Mouse (Mus musculus) layer of hippocampus, adult 9-11 months (tissue): Measurements from ENCODE around the gene Ykt6.

Experiments
- DNase-seq: peaks from one replicate; pipeline ENCODE4 v3.0.0; 2022

The Ykt6 gene

GRCm38 (mm10) chr11:5949586-5950352, 5.7 kb upstream of the Ykt6 start, which contains the start of gene Gck:
TSS of gene Gck (minus strand) at chr11:5950081.
- DNase-seq, result no peak

DNA sequence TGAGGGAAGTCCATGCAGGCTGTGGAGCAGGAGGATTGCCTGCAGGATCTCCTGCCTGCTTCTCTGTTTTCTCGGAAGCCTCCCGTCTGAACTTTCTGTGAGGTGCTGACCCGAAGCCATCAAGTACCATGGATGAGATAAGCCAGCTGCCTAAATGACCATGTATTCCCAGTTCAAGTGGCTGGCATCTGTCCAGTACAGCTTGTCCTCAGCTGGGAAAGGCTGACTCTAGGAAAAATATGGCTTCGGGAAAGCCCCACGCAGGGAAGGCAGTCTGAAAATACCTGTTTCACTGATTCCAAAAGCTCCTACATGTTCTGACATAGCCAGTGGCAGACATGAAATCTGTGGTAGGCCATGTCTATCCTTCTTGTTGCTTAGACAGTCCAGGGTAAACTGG, 3.0 kb upstream of the Ykt6 start:
- no peak for DNase-seq

GRCm38 (mm10) chr11:5953130-5953765, 2.2 kb upstream of the Ykt6 start:
- no peak for DNase-seq

GRCm38 (mm10) chr11:5954435-5954834, 1.1 kb upstream of the Ykt6 start:
- DNase-seq, result no peak

DNA sequence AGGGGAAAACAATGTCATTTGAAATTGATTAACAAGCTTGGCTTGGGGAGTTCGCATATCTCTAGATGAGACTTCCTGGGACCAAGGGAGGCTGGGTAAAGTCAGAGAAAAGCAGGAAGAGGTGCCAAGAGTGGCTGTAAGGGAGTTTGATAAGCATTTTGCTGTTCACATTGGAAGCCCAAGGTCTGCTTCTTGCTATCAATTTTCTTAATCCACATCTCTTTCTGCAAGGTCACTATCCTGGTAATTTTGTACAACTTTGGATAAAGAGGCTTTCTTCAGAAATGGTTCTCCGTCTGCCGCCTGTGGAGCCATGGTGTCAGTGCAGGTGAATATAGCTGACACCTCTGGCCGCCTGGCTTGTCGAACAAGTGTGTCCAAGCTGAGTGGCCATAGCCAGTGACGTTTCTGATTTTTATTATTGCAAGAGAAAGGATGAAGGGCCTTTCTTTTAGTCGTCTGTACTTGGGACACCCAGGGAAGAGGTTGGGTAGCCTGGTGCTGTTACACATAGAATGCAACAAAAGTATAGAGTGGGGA, 458 bp upstream of the Ykt6 start:
- DNase-seq, result no peak

- no peak for DNase-seq
Measured at GRCm38 (mm10) chr11:5960051-5960450, 4.6 kb downstream of the Ykt6 start.

GRCm38 (mm10) chr11:5965865-5966264, 10.4 kb downstream of the Ykt6 start:
- DNase-seq, result no peak

DNA sequence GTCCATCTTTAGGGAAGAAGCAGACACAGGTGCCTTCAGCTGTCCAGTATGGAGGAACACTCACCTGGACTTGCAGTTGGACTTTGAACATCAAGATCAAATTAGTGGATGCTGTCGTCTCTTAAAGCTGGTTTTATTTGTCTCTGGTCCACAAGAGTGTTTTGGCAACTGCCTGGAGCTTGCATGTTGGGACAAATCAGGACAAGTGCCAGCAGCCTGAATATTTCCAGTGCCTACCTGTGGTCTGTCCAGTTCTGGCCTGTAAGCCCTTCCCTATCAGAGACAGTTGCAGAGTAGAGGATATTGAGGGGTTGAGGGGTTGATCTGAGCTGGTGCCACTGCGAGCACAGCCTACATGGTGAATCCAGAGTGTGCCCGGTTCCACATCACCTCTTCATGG, 11.3 kb downstream of the Ykt6 start:
- DNase-seq, result no peak

GRCm38 (mm10) chr11:5968223-5968622, 12.7 kb downstream of the Ykt6 start:
- no peak for DNase-seq

- DNase-seq, result no peak
Measured at GRCm38 (mm10) chr11:5971202-5971601, 15.7 kb downstream of the Ykt6 start.

DNA sequence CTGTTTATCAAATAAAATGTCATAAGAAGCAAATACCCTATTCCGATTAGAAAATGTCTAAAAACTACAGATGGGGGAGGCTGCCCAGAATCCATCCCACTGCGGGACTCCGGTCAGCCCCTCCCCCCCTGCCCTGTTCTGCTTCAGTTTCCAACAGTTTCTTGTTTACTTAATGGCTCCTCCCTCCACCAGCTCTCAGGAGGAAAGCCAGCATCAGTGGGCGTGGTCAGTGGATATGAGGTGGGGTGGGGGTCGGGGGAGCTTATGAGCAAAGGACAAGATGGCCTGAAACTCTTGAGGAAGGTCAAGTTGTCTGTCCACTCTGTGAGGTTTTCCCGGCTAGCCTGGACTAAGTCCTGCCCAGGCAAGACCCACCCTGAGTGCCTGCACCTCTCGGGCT, 17.7 kb downstream of the Ykt6 start:
- DNase-seq, result no peak

- no peak for DNase-seq
Measured at GRCm38 (mm10) chr11:5974053-5974452, 18.6 kb downstream of the Ykt6 start.

GRCm38 (mm10) chr11:5975068-5975467, 19.6 kb downstream of the Ykt6 start:
- no peak for DNase-seq

- no peak for DNase-seq
Measured at GRCm38 (mm10) chr11:5976106-5976505, 20.6 kb downstream of the Ykt6 start.

DNA sequence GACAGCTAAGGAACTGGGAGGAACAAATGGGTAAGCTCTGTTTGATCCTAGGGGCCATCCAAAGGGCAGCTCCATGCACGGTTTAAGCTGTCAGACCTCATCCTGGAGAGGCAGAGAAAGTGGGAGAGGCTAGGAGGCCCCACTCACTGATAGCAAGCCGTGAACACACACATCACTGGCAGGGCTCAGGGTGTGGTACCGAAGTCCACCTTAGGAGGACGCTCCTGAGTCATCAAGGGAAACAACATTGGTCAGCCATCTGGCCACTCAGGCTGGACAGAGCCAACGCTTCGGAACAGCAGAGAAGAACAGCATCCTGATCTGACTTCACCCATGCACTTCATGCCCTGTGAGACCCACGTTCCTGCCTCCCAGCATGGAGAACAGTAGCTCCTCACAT, 23.6 kb downstream of the Ykt6 start:
- no peak for DNase-seq

- no peak for DNase-seq
Measured at GRCm38 (mm10) chr11:5980108-5980507, 24.6 kb downstream of the Ykt6 start.

GRCm38 (mm10) chr11:5980561-5980960, 25.1 kb downstream of the Ykt6 start:
- DNase-seq, result no peak

GRCm38 (mm10) chr11:5981323-5981722, 25.8 kb downstream of the Ykt6 start:
- no peak for DNase-seq

DNA sequence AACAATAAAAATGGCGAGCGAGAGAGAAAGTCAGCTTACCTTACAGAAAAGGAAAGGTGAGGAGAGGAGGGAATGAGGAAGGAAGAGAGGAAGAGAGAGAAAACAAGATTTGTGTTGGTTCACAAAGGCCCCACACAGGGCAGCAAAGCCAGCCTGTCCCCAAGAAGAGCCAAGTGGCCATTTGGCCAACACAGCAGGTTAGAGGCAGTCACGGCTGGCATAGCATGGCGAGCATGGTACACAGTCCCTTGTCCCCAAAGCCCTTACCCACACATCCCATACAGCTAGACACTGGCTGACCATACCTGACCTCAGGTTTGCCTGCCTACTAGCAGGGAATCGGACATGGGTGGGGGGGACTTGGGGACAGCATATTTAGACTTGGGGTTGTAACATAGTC, 28.1 kb downstream of the Ykt6 start:
- no peak for DNase-seq

- no peak for DNase-seq
Measured at GRCm38 (mm10) chr11:5988126-5988525, 32.6 kb downstream of the Ykt6 start.

DNA sequence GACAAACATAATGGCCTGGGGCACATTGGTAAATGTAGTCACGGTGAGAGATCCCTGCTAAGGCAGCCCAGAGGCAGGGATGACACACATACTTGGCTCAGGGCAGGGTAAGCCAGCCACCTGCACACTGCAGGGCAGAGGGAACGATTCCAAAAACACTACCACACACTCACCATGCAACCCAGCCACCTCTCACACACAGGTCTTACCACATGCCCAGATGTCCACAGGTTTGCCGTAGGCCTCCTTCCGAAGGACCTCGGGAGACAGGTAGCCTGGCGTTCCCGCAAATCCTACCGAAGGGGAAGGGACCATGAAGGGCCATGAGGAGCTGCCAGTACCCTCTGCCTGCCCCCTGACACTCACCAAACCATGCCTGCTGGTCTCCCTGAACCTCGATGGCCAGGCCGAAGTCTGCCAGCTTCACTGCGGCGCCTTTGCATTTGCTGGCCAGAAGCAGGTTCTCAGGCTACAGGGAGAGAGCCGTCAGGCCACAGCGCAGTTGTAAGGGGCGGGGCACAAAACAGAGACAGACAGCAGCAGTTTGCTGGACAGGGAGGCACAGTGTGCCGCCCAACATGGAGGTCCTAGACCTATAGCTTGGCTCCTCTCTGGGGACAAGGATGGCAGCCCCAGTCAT, 34.6 kb downstream of the Ykt6 start:
- DNase-seq, result no peak

DNA sequence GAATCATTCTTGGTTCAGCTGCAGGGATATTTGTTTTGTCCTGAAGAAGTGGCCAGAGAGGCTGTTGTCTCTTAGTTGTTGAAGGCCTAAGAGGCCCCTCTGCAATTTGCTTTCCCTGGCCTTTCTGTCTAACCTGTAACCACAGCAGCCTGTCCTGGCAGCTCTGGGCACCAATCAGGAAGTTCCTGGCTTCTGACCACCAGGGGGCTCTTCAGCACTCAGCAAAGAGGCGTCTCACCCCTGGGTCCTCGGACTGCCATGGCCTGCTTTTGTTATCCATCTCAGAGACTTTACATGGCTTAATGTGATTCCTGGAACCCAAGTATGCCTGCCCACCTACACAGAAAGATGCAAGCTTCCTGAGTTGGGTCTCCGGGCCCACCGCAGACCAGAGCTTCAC, 35.4 kb downstream of the Ykt6 start:
- DNase-seq, result no peak

GRCm38 (mm10) chr11:5994212-5994611, 38.7 kb downstream of the Ykt6 start:
- DNase-seq, result no peak

DNA sequence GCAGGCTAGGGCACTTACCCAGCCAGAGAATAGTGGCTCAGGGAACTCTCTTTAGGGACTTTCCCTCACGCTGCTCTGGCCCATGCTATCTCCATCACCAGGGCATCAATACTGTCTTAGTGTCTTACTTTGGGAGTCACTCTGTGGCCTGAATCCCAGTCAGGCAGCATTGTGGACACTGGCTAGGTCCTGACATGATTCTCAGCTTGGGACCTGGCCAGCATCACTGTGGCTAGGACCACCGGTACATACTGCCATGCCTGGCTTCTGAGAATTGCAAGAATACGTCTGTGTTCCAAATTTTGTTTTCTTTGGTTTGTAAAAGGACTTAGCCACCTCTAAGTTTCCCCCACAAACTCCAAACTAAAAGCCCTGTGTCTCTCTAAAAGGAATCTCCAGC, 39.4 kb downstream of the Ykt6 start:
- DNase-seq, result no peak
